Mouse (Mus musculus): ENCODE results near the gene Nrg4.

The Nrg4 gene

DNA sequence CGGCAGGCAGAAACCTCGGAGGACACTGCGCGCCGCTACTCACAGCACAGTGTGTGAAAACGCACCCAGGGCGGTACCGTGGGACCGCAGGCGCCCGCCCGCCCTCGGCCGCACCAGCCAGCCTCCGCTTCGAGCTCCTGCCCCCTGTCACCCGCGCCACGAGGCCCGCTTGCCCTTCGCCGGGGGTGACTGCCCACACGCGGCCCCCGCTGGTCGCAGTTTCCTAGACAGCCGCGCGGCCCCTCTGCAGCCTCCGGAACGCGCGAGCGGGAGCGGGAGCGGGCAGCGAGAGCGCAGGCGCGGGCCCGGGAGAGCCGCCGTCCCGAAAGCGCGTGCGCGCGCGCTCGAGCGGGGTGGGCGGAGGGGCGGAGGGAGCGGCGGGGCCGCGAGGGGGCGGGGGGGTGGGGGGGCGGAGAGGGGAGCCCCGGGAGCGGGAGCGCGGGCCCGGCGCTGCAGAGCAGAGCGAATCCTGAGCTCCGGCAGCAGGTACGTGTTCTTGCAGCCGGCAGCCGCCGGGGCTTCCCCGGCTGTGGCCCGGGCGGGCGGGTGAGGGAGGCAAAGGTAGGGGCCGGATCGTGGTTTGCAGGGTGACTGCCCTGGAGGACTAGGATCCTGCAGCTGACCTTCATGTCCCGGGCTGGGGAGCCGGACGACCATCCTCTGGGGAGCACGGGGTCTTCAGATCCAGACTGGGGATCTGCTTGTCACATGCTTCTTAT lies at the start of gene Nrg4, which contains the start of gene Tmem266:
Nrg4 (minus strand) TSS at position 330 of the 719 bp plus-strand sequence.
Tmem266 (plus strand) TSS at position 399 of the 719 bp plus-strand sequence.
- peak; percentile 87 for DNase-seq

DNA sequence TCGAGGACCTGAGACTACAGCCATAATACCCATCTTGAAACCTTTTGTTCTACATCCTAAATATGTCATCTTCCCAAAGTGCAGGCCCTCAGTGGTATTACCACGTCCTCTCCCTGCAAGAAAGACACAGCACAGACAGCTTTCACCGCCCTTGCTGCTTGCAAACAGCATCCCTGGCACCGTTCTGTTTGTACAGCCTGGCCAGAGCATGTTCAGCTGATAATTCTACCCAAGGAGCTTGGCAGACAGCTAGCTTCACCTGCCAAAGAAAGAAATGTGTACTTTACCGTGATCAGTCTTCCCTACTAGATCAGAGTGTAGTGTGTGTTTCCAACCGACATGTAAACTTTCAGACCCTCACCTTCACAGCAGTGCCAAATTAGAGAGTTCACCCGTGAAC lies 45.3 kb upstream of the Nrg4 start:
- no peak for DNase-seq

DNA sequence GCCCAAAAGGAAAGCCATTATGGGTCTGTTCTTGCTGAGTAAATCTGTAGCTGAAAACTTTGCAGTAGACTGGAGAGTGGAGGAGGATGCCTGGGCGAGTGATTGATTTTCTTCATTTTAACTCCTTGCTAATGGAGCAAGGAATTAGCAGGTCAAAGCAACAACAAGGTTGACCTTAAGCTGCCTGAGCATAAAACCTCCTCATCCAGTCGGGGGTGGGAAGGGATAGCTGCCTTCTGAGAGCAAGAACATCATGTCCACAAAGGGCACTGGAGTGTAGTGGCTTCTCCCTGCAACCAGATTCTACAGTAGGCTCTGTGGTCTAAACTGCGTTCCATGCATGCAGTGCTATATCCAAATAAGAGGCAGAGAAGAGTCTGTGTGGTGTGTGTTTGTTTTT lies 41.4 kb upstream of the Nrg4 start:
- DNase-seq = no peak

DNA sequence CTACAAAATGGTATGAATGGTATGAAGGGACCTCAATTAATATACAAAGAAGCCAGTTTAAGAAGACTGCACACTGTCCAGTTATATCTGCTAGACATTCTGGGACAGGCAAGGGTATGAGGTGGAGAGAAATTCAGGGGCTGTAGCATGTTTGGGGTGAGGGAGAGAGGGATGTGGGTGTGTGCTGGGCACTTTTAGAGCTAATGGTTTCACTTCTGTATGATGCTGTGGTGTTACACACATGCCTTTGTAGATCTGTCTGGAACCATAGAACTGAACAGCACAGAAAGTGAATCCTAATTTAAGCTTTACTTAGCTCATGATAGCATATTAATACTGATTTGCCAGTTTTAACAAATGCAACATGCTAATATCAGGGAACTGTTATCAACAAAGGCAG lies 37.1 kb upstream of the Nrg4 start:
- no peak for DNase-seq

GRCm38 (mm10) chr9:55361969-55362368 lies 35.3 kb upstream of the Nrg4 start:
- DNase-seq = no peak

- no peak for DNase-seq
Observed at GRCm38 (mm10) chr9:55360861-55361260, 34.2 kb upstream of the Nrg4 start.

- no peak for DNase-seq
Observed at GRCm38 (mm10) chr9:55360372-55360771, 33.7 kb upstream of the Nrg4 start.

GRCm38 (mm10) chr9:55357164-55357563 lies 30.5 kb upstream of the Nrg4 start:
- no peak for DNase-seq

GRCm38 (mm10) chr9:55355270-55355834 lies 28.7 kb upstream of the Nrg4 start:
- no peak for DNase-seq

DNA sequence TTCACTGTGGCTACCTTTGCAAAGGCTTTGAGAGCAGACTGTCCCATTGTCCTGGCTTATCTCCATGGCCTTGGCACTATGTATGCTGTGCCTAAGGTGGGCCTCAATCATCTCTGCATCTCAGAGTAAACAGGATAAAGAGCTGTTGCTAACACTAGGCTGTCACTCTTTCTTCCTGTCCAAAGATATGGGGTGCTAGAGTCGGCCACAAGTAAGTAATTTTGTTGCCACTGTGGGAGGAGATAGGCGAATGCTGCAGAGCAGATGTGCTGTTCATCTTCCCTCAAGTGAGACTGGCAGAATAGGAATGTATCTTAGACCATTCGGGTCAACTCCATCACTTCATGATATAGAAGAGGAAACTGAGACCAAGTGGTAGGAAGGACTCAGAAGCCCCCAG lies 28.0 kb upstream of the Nrg4 start:
- no peak for DNase-seq

GRCm38 (mm10) chr9:55348664-55349063 lies 22.0 kb upstream of the Nrg4 start:
- DNase-seq = no peak

- no peak for DNase-seq
Observed at GRCm38 (mm10) chr9:55345332-55345731, 18.7 kb upstream of the Nrg4 start.

DNA sequence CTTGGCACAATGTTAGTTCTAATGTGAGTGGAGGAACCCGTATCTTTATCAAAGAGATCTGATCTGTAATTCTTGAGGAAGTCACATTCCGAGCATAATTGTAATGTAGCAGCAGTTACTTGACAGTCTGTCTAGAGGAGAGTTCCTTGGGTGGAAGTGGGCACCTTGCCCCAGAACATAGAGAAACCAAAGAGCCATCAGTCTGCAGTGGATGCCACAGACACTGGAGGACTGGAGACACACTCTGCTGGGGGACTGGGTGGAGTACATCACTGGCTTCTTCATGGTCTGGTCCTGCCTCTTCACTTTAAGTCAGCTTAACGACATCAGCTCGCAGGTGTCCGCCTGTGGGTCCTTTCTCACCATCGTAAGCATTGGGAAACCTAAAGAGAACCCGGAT lies 17.5 kb upstream of the Nrg4 start:
- no peak for DNase-seq

DNA sequence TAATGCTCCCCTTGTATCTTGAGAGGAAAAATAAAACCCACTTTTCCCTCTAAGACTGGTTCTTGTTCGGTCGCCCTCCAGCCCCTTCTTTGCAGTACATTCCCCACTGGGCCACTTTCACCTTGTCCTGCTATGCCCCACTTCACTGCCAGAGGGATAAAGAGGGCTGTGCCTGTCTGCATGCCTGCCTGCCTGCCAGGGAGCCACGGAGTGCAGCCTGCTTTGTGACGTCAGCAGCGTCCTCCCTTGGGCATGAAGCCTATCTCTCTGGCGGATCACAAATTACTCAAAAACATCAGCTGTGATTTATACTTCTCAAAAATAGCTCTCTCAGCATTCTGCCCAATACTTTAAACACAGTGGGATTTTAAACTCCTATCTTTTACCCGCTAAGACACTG lies 6.3 kb upstream of the Nrg4 start:
- DNase-seq = peak; percentile 30

DNA sequence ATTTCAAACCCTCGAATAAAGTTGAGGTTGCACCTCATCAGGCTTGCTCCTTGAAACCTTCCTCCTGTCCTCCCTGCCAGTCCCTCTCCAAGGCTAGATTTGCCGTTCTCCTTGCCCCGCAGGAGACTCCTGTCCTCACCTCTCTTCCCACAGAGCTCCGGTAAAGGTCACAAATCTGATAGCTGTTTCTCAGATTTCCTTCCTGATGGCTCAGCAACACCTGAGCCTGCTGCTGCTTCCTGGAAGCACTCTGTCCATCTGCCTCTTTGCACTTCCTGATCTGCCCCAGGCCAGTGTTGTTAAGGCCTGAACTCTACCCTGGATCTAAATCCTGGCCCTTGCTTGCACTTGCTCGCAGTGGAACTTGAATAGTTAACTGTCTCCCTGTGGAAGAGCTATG lies 5.8 kb upstream of the Nrg4 start:
- DNase-seq = no peak

GRCm38 (mm10) chr9:55329401-55329800 lies 2.8 kb upstream of the Nrg4 start:
- DNase-seq = no peak

DNA sequence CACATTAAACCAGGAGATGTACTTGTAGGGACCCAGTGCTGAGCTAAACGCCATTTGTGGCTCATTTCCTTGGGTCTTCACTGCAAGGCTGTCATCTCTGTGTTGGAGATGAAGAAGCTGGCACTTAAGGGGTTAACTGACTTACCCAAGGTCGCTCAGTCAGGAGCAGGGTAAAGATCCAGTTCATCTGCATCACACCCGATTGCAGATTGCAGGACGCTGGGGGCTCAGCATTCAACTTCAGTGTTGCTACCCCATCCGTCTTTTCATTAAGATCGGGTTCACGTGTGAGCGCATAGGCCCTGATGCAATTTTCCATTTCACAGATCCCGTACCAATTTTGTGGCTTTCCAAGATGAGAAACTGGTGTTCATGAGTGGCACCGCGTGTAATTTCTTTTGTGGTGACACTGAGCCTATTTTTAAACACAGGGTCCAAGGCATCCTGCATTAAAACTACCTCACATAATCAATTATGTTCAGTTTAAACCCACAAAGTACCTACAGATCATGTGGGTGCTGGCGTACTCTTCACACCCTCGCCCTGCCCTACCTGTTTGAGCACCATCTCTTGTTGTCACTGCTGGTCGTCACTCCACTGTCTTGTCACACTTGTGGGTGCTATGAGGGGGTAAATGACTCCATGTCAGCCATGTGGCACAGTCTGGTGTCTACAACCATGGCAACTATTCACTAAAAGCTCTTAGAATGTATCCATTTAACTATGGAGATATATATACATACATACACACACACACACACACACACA lies 1.7 kb upstream of the Nrg4 start:
- DNase-seq = no peak

GRCm38 (mm10) chr9:55327234-55327615 lies 581 bp upstream of the Nrg4 start:
- DNase-seq = no peak

GRCm38 (mm10) chr9:55325564-55326514 lies 805 bp downstream of the Nrg4 start:
- DNase-seq = no peak

DNA sequence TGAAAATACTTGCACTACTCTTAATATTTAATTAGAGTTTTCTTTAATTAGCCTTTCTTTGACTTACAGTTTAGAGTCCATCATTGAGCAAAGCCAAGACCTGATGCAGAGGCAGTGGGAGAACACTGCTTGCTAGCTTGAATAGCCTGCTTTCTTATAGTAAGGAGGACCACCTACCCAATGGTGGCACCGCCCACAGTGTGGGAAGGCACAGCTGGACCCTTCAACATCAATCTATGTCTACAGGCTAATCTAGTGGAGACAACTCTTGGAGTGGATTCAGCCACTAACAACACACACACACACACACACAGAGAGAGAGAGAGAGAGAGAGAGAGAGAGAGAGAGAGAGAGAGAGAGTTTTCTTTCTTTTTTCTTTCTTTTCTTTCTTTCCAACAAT lies 1.6 kb downstream of the Nrg4 start:
- DNase-seq = no peak

GRCm38 (mm10) chr9:55324516-55324915 lies 2.1 kb downstream of the Nrg4 start:
- no peak for DNase-seq

DNA sequence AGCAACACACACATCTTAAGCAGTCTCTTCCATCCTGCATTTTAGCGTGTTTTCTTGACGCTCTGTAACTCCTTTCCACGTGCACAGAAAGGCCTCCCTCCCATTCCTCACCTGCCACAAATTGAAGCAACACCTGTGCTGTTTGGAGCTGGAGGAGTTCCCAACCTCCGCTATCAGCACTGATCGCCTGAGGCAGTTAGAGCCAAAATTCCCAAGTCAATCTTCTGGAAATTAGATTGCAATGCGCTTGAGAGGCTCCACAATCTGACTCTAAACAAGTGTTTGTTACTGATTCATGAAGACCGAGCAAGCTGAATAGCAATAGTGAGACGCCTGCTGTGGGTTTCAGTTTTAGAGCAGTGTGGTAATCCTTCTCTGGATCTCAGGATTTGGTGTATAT lies 2.6 kb downstream of the Nrg4 start:
- no peak for DNase-seq

DNA sequence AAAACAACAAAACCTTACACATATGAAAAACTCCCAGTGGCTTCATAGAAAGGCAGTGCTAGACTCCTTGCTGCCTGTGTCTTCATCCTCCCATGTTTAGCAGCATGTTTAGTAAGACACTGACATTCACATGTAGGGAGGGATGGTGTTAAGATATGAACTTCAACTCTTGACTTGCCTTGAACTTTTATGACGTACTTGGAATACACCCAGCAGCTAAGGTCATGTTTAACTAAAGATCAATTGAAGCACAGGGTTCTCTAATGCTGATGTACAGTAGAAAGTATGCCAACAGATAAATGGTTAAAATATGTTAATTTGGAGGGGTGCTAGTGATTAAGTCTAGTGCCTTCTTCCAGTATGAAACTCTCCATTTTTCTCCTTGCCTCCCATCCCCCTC lies 4.0 kb downstream of the Nrg4 start:
- no peak for DNase-seq
